Mouse (Mus musculus) stomach, postnatal 0 days (tissue): ENCODE data around the gene Ift43.

Experiments used
- CTCF ChIP-seq: IDR thresholded peaks from 2 replicates; pipeline ENCODE4 v1.5.1; 2016; ENCODE audit warnings: antibody characterized with exemption, low read depth, mild to moderate bottlenecking, moderate library complexity
- EP300 ChIP-seq: optimal IDR thresholded peaks from 2 replicates; pipeline ENCODE3; 2016; ENCODE audit warnings: antibody characterized with exemption

- TF ChIP-seq CTCF, result no peak
- no peak for TF ChIP-seq EP300
Observed at GRCm38 (mm10) chr12:86059341-86059740, 23.0 kb upstream of the Ift43 start.
